Mouse (Mus musculus): ENCODE results near the gene Glrx5.
A peak's percentile ranks its signal among the peaks of the same experiment; 100 is the strongest.

Glrx5 gene

GRCm38 (mm10) chr12:105004956-105005714 lies 27.4 kb upstream of the Glrx5 start:
- DNase-seq, result no peak

GRCm38 (mm10) chr12:105005715-105005972 lies 26.8 kb upstream of the Glrx5 start:
- DNase-seq, result no peak

GRCm38 (mm10) chr12:105008150-105008549 lies 24.3 kb upstream of the Glrx5 start:
- DNase-seq, result no peak

- DNase-seq, result peak; percentile 57 to 58
These were observed 23.7 kb upstream of the Glrx5 start for GRCm38 (mm10) chr12:105008752-105009178.

GRCm38 (mm10) chr12:105009370-105010212 lies 22.9 kb upstream of the Glrx5 start, which contains the start of gene Syne3:
Syne3 (minus strand) TSS chr12:105009809.
- DNase-seq, result peak; percentile 78 to 87

- DNase-seq, result no peak
These were observed 22.2 kb upstream of the Glrx5 start for GRCm38 (mm10) chr12:105010213-105010790.

- DNase-seq, result no peak
These were observed 20.9 kb upstream of the Glrx5 start for GRCm38 (mm10) chr12:105011589-105011988.

DNA sequence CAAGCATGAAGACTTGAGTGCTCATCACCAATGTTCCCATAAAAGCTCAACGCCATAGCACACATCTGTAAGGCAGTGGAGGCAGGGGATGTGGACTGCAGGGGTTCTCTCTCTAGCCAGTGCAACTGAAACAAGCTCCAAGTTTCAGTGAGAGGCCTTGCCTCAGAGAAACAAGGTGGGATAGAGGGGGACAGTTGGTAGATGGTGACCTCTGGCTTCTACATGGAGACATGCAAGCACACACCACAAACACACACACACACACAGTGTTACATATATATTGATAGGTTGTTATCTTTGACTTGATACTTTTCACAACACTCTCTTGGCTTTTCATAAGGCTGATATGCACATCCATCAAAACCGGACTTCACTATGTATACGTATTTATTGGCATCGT lies 20.2 kb upstream of the Glrx5 start:
- no peak for DNase-seq

DNA sequence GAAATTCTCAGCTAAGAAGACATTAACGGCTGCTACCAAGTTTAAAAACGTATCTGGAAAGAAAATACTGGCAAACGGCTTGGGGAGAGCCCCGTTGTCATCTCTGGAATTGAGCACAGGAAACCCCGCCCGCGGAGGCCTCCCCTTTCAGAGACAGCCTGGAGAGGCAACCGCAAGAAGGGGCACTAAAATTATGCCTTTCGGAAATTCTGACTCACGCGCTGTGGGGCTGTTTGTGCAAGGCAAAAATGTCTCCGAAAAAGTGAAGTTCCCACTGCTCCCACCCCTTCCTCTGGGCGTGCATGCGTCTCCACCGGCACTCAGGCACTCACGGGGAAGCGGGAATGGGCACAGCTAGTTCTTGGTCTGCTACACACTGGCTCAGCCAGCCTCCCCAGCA lies 19.4 kb upstream of the Glrx5 start:
- peak; percentile 69 to 71 for DNase-seq

- DNase-seq, result no peak
These were observed 16.3 kb upstream of the Glrx5 start for GRCm38 (mm10) chr12:105016199-105016598.

DNA sequence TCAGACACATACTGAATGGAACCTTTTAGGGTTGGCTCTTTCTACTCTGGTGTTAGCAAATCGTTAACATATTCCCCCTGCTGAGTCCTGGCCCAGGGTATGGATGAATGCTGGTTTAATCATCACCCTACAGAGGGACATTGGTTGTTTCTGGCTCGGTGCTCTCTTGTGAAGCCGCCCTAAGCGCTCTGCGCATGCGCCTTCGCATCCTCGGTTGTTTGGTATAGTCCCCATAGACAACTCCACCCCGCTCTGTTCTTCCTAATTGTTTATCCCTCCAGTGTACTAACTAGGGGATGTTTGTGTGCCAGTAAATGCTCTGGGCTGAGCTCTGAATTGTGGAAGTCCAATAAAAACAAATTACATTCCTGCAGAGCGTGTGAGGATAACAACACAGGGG lies 15.8 kb upstream of the Glrx5 start:
- DNase-seq, result no peak

DNA sequence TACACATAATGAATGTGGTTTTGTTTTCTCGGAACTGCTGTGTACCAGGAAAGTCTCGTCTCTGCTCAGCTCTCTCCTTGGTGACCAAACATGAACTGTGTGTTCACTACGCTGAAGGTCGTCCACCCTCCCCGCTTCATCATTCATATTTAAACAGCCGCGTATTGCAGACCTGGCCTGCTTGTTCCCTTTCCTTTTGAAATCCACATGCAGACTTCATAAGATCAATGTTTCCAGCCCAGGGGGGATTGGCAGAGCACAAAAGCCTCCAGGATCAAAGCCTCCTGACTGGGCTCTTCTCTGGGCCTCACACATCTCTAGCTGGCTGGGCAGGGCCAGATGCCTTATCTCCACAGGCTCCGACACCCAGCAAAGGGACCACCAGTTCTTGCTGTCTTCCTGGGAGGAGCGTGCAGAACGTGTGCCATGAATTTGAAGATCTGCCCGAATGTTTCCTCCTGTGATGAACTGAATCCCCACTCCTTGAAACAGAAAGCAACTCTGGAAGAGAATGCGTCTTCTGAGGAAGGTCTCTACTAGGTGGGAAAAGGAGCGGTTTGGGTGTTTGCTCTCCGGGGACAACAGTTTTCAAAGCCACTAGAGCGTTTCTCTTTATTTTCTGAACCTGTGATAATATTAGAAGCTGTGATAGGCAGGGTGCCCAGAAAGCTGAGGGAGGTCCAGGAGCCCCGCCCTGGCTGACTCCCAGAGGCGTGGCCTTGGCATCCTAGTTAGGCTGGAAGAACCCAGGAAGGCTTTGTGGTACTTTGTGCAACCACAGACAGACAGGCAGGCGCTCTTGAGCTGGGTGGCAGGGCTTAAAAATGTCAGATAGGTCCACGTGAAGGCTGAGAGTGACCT lies 12.9 kb upstream of the Glrx5 start:
- no peak for DNase-seq

GRCm38 (mm10) chr12:105021441-105022069 lies 10.9 kb upstream of the Glrx5 start:
- DNase-seq, result no peak

DNA sequence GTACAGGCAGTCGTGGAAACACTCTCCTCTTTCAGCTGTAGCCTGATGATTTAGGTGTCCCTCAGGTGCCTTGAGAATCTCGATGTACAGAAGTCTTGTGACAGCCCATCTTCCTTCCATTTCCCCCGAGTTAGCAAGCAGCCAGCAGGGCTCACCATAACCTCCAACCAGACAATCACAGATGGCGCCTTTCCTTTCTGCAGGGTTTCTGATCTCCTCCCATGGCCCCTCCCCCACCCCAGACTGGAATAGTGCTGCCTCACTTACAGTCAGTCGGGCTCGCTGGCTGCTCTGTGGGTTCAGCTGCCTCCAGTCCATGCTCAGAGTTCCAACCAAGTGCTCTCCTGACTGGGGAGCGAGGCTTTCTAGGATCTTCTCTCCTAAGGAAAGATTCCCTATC lies 10.3 kb upstream of the Glrx5 start:
- DNase-seq, result no peak

DNA sequence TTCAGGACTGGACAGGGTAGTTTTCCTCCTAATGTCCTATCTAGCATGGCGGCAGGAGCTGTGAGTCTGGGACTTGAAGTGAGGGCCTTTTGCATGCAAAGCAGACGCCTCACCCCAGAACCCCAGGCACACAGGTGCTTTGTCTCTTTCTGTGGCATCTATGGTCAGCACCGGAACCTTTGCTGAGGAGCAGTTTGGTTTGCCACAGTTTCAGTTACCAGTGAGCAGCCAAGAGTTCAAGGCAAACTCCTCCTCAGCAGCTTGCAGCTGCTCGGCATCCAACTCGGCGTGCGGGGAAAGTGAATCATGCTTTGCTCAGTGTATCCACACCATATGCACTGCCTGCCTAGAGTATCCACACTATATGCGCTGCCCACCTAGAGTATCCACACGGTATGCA lies 9.7 kb upstream of the Glrx5 start:
- no peak for DNase-seq

GRCm38 (mm10) chr12:105025271-105025946 lies 7.1 kb upstream of the Glrx5 start:
- peak in 1 of 2 experiments; percentile 76 for DNase-seq

DNA sequence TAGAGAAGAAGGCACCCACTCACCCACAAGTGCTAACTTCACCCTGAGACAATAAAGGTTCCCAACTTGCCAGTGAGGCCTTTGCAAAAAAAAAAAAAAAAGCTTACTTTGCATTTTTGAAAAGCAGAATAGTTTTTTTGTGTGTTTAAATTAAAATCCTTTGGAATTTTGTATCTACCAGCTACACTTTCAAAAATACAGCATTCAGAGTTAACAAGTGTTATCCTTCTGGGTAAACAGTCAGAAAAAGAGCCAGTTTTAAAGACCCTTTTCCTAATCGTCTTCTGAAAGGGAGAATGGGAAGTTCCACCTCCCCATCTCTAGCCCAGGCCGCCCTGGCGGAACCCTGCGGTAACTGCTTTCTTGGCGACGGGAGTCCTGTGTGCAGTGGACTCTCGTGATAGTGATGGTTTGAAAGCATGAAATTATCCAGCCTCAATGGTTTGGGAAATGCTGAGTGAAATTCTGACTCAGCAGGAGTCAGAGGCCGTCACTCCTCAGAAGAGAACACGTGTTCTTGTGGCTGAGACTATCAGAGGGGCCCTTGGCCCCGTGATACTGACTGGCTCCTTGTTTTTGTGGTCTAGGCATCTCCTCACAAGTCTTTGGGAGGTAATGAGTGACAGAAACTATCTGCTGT lies 6.4 kb upstream of the Glrx5 start:
- DNase-seq, result no peak

DNA sequence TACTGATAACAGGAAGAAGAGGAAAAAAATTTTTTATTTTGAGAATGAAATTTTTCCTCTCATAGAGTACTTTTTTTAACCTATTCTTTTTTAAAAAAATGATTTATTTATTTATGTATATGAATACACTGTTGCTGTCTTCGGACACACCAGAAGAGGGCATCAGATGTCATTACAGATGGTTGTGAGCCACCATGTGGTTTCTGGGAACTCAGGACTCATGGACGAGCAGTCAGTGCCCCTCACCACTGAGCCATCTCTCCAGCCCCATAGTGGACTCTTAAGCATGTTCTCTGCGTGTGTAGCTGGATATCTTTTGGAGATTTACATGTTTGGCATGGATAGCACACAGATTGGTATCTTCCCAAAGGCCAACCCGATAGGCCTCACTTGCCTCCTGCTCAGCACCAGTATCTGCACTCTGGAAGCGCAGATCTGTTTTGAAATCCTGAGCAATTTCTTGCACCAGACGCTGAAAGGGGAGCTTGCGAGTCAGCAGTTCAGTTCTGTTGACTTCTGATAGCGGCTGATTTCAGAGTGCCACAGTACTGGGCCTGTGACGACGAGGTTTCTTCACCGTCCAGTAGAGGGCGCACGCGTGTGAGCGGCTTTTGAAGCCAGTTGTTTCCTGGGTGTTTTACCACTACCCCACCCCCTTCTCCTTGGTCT lies 5.0 kb upstream of the Glrx5 start:
- peak; percentile 75 to 83 for DNase-seq

DNA sequence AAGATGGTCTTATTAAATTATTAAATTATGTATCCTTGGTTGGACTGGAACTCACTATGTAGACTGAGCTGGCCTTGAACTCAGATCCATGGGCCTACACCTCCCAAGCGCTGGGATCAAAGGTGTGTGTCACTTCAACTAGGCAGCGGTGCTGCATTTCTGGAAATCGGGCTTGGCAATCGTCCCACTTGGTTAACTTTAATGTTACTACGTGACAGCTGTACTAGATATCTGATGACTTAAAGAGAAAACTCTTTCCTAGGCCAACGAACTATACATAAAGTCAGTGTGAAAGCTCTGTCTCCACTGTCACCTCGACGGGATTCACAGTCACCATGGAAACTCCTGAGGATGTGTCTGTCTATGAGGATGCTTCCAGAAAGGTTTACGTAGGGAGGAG lies 2.6 kb upstream of the Glrx5 start:
- no peak for DNase-seq

Measured in spleen, adult 18-20 months (tissue).